Mouse (Mus musculus): Measurements from ENCODE around the gene Thsd4. TPM values are rescaled to one million over a fixed set of nuclear protein-coding genes. Genes with fewer than 3 reads are reported as not detected.
A peak's percentile ranks its signal among the peaks of the same experiment; 100 is the strongest.

Gene Thsd4
- total and polyA plus RNA-seq, 2 experiments from 2014 or later: 4.9 to 15.3 TPM

- Histone ChIP-seq H3K9me3 (ENCODE audit: low read length) (no peaks in the 10 kb centered on the region), H3K9ac (replicated peaks; ENCODE audit: low read length) (no peak overlapping the region), H3K4me1 (ENCODE audit: insufficient read depth, low read length) (peaks cover 8% of the 10 kb centered on the region), H3K36me3 (ENCODE audit: insufficient read depth, low read length) (no peaks in the 10 kb centered on the region), H3K27ac (no peak overlapping the region), H3K4me3 (ENCODE audit: low read length) (no peak overlapping the region), H3K27me3 (ENCODE audit: insufficient read depth, low read length) (no peaks in the 10 kb centered on the region), H3K4me2 (ENCODE audit: low read depth, low read length) (no peak overlapping the region)
- 97% methylated on average over 6 of the region's 6 CpGs for WGBS
- DNase-seq (ENCODE audit: low spot score) (no peak), ATAC-seq (no peak)
- TF ChIP-seq CTCF (IDR thresholded peaks at IDR 0.05; ENCODE audit: low read depth): no peak
Measured at GRCm38 (mm10) chr9:60143816-60144215, 378.0 kb downstream of the Thsd4 start.

DNA sequence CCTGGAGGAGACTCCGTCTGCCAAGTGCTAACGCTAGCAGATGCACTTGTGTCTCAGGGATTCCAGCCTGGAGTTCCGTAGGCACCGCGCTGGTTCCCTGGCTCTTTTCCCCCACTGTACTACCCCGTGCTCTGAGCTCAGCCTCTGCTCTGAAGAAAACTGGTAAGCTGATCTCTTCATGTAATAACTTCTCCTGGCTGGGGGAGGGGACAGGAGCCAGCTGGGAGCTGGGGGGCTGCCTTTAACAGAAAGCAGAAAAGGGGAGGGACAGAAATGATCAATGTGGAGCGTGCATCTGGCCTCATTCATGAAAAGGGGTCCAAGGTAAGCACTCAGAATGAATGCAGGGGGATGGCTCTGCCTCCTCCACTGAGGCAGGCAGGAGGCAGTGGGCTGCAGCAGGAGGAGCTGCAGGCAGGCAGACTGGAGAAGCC lies 380.7 kb downstream of the Thsd4 start:
- H3K9me3 ChIP-seq (ENCODE audit: low read length): no peaks in the 10 kb centered on the region
- peak overlapping the region; percentile 31; the same call in 1 of the 2 replicates for H3K4me2 ChIP-seq (ENCODE audit: low read depth, low read length)
- H3K27me3 ChIP-seq (ENCODE audit: insufficient read depth, low read length): no peaks in the 10 kb centered on the region
- no peak overlapping the region; the same call in 1 of the 2 replicates for H3K27ac ChIP-seq
- H3K4me1 ChIP-seq (ENCODE audit: insufficient read depth, low read length): peaks cover 8% of the 10 kb centered on the region
- no peak overlapping the region for H3K9ac ChIP-seq (replicated peaks; ENCODE audit: low read length)
- whole genome bisulfite sequencing: 16% methylated on average over 7 of the region's 7 CpGs
- no peaks in the 10 kb centered on the region for H3K36me3 ChIP-seq (ENCODE audit: insufficient read depth, low read length)
- peak; percentile 35 for DNase-seq (ENCODE audit: low spot score)
- TF ChIP-seq CTCF (IDR thresholded peaks at IDR 0.05; ENCODE audit: low read depth): no peak
- no peak overlapping the region for H3K4me3 ChIP-seq (ENCODE audit: low read length)
- no peak for ATAC-seq

- Histone ChIP-seq H3K4me1 (ENCODE audit: insufficient read depth, low read length) (peaks cover 8% of the 10 kb centered on the region), H3K27me3 (ENCODE audit: insufficient read depth, low read length) (no peaks in the 10 kb centered on the region), H3K36me3 (ENCODE audit: insufficient read depth, low read length) (no peaks in the 10 kb centered on the region), H3K4me3 (ENCODE audit: low read length) (no peak overlapping the region), H3K4me2 (ENCODE audit: low read depth, low read length) (0 out of 2 replicates have a peak overlapping the region, but pooled peaks have one; percentile 31), H3K9ac (replicated peaks; ENCODE audit: low read length) (no peak overlapping the region), H3K9me3 (ENCODE audit: low read length) (no peaks in the 10 kb centered on the region), H3K27ac (no peak overlapping the region)
- ATAC-seq (no peak), DNase-seq (ENCODE audit: low spot score) (no peak)
- WGBS: 29% methylated on average over 6 of the region's 6 CpGs
- TF ChIP-seq CTCF (IDR thresholded peaks at IDR 0.05; ENCODE audit: low read depth): no peak
Measured at GRCm38 (mm10) chr9:60140411-60140810, 381.4 kb downstream of the Thsd4 start.

DNA sequence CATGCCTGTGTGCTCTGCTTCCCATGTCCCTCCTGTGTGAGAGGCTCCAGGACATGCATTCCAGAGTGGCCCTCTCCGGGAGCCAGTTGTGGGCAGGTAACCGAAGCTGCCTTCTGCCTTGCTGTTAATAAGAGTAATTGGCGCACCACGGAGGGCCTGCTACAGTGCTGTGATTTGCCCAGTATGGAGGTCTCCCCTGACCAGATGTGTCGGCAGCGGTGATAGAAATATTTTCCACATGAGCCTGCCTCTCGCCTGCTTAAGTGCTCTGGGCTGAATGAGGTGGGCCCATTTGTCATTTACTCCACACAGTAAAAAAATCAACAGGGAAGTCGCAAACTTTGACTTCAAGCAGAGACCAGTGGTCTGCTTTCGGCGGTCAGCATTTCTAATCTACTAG lies 382.4 kb downstream of the Thsd4 start:
- H3K27me3 ChIP-seq (ENCODE audit: insufficient read depth, low read length): no peaks in the 10 kb centered on the region
- DNase-seq (ENCODE audit: low spot score): no peak
- H3K4me3 ChIP-seq (ENCODE audit: low read length): no peak overlapping the region
- H3K9ac ChIP-seq (replicated peaks; ENCODE audit: low read length): no peak overlapping the region
- H3K4me2 ChIP-seq (ENCODE audit: low read depth, low read length): no peak overlapping the region
- 77% methylated on average over 10 of the region's 10 CpGs for WGBS
- H3K4me1 ChIP-seq (ENCODE audit: insufficient read depth, low read length): peaks cover 8% of the 10 kb centered on the region
- no peaks in the 10 kb centered on the region for H3K9me3 ChIP-seq (ENCODE audit: low read length)
- ATAC-seq: no peak
- H3K36me3 ChIP-seq (ENCODE audit: insufficient read depth, low read length): no peaks in the 10 kb centered on the region
- no peak for TF ChIP-seq CTCF (IDR thresholded peaks at IDR 0.05; ENCODE audit: low read depth)
- H3K27ac ChIP-seq: no peak overlapping the region

DNA sequence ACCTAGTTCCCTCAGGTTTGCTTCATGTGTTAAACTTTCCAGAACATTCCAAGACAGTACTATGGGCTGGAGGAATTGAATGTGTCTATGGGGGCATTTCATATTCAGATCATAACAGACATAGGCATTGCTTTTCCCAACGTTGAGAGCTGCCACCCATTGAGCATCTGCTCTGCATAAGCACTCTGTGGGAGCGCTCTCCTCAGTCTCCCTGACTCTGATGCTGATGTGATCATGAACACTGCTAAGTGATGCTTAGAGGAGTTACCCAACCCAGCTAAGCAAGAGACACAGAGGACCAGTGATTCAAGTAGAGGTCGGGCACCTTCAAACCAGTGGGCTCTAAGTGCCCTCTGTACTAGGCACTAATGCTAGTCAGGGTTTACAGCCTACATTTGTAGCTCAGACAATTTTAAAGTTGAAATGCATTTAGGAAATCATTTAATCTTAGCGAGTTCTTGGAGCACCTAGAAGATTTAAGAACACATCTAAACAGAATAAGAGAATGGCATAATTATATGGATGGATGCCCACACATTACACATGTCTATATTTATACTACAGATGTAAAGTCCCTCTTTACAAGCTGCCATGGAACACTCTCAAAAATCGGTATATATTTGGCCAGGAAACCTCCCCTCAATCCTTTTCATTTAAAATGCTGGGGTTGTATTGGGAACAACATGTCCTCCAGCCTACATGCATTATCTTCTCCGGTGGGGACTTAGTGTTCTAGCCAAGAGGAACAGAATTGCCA lies 392.4 kb downstream of the Thsd4 start:
- no peak overlapping the region for H3K4me2 ChIP-seq (ENCODE audit: low read depth, low read length)
- no peak overlapping the region for H3K27ac ChIP-seq
- no peak for DNase-seq (ENCODE audit: low spot score)
- H3K4me3 ChIP-seq (ENCODE audit: low read length): no peak overlapping the region
- H3K4me1 ChIP-seq (ENCODE audit: insufficient read depth, low read length): no peaks in the 10 kb centered on the region
- no peak overlapping the region for H3K9ac ChIP-seq (replicated peaks; ENCODE audit: low read length)
- ATAC-seq: no peak
- TF ChIP-seq CTCF (IDR thresholded peaks at IDR 0.05; ENCODE audit: low read depth): no peak
- 74% methylated on average over 6 of the region's 6 CpGs for WGBS
- H3K9me3 ChIP-seq (ENCODE audit: low read length): no peaks in the 10 kb centered on the region
- no peaks in the 10 kb centered on the region for H3K27me3 ChIP-seq (ENCODE audit: insufficient read depth, low read length)
- H3K36me3 ChIP-seq (ENCODE audit: insufficient read depth, low read length): no peaks in the 10 kb centered on the region

GRCm38 (mm10) chr9:60126961-60127360 lies 394.9 kb downstream of the Thsd4 start:
- TF ChIP-seq CTCF (IDR thresholded peaks at IDR 0.05; ENCODE audit: low read depth): no peak
- no peak overlapping the region for H3K27ac ChIP-seq
- no peak overlapping the region for H3K4me2 ChIP-seq (ENCODE audit: low read depth, low read length)
- WGBS: 53% methylated on average over 5 of the region's 5 CpGs
- DNase-seq (ENCODE audit: low spot score) (no peak), ATAC-seq (no peak)
- no peaks in the 10 kb centered on the region for H3K4me1 ChIP-seq (ENCODE audit: insufficient read depth, low read length)
- H3K9ac ChIP-seq (replicated peaks; ENCODE audit: low read length): no peak overlapping the region
- no peaks in the 10 kb centered on the region for H3K36me3 ChIP-seq (ENCODE audit: insufficient read depth, low read length)
- H3K9me3 ChIP-seq (ENCODE audit: low read length): no peaks in the 10 kb centered on the region
- H3K27me3 ChIP-seq (ENCODE audit: insufficient read depth, low read length): no peaks in the 10 kb centered on the region
- H3K4me3 ChIP-seq (ENCODE audit: low read length): no peak overlapping the region

- ATAC-seq: no peak
- no peak for DNase-seq (ENCODE audit: low spot score)
- Histone ChIP-seq H3K27me3 (ENCODE audit: insufficient read depth, low read length) (no peaks in the 10 kb centered on the region), H3K36me3 (ENCODE audit: insufficient read depth, low read length) (no peaks in the 10 kb centered on the region), H3K9me3 (ENCODE audit: low read length) (no peaks in the 10 kb centered on the region), H3K4me2 (ENCODE audit: low read depth, low read length) (no peak overlapping the region), H3K9ac (replicated peaks; ENCODE audit: low read length) (no peak overlapping the region), H3K4me3 (ENCODE audit: low read length) (no peak overlapping the region), H3K27ac (no peak overlapping the region), H3K4me1 (ENCODE audit: insufficient read depth, low read length) (peaks cover 4% of the 10 kb centered on the region; the same call in 1 of the 2 replicates)
- 61% methylated on average over 9 of the region's 9 CpGs for WGBS
- no peak for TF ChIP-seq CTCF (IDR thresholded peaks at IDR 0.05; ENCODE audit: low read depth)
Measured at GRCm38 (mm10) chr9:60124102-60124501, 397.7 kb downstream of the Thsd4 start.

All from hindbrain, postnatal 0 days (tissue).